Mouse (Mus musculus) erythroblast, embryonic 14.5 days (primary cell): ENCODE results near the gene Tmppe. TPM values are rescaled to one million over a fixed set of nuclear protein-coding genes. Genes with fewer than 3 reads are reported as not detected.
A peak's percentile ranks its signal among the peaks of the same experiment; 100 is the strongest.
"Not testable (repeated sequence)": the region's sequence is repeated elsewhere in the genome, so short reads cannot be mapped to it uniquely, and the experiment has no call there.

Source experiments
- H3K27me3 ChIP-seq: 2 replicates; pipeline ENCODE4 v1.6.1; 2012; ENCODE audit warnings: inconsistent platforms; ENCODE audit not compliant: control insufficient read depth
- H3K36me3 ChIP-seq: 2 replicates; pipeline ENCODE4 v1.6.1; 2012; ENCODE audit warnings: mild to moderate bottlenecking, inconsistent platforms; ENCODE audit not compliant: control insufficient read depth
- H3K4me1 ChIP-seq: 2 replicates; pipeline ENCODE4 v1.6.1; 2012; ENCODE audit warnings: inconsistent platforms; ENCODE audit not compliant: control insufficient read depth
- H3K4me3 ChIP-seq: replicated peaks from 2 replicates; pipeline ENCODE3; 2012; ENCODE audit warnings: moderate library complexity, mild to moderate bottlenecking, inconsistent platforms
- H3K9me3 ChIP-seq: 2 replicates; pipeline ENCODE4 v1.6.1; 2012; ENCODE audit warnings: low read length, inconsistent platforms, mixed read lengths; ENCODE audit not compliant: control insufficient read depth
- GATA1 ChIP-seq: IDR thresholded peaks from 2 replicates; pipeline ENCODE4 v1.6.1; 2012; ENCODE audit warnings: low read length, inconsistent platforms, mixed read lengths
- TAL1 ChIP-seq: IDR thresholded peaks from 3 replicates; pipeline ENCODE4 v1.6.1; 2012; ENCODE audit warnings: low read length, inconsistent platforms, mixed read lengths
- polyA plus RNA-seq: library from polyadenylated mRNA; stranded (reverse); fragments of >175 nt; gene quantifications from 2 replicates; pipeline ENCODE4 v1.2.3, GENCODE M21; 2012

The Tmppe gene
- polyA plus RNA-seq, result 0.02 TPM in 1 of 2 replicates, not detected in the other

GRCm38 (mm10) chr9:114400949-114401684 lies at the start of gene Tmppe, which contains the start of gene Glb1:
Gene Tmppe, plus strand, starts transcription at chr9:114401105.
Gene Glb1, plus strand, starts transcription at chr9:114401076.
- Histone ChIP-seq H3K9me3 (peaks cover 20% of the 10 kb centered on the region), H3K4me3 (peak within 1 kb of the TSS; percentile 82), H3K36me3 (peaks cover 21% of the 10 kb centered on the region), H3K27me3 (no peaks in the 10 kb centered on the region), H3K4me1 (peaks cover 28% of the 10 kb centered on the region)
- no peak for TF ChIP-seq TAL1
- no peak for TF ChIP-seq GATA1

GRCm38 (mm10) chr9:114367783-114368470 lies 33.0 kb upstream of the Tmppe start:
- Histone ChIP-seq H3K36me3 (no peaks in the 10 kb centered on the region), H3K27me3 (peaks cover 12% of the 10 kb centered on the region), H3K4me1 (peaks cover 9% of the 10 kb centered on the region; the same call in 1 of the 2 replicates), H3K4me3 (peak overlapping the region; percentile 51), H3K9me3 (no peaks in the 10 kb centered on the region)
- no peak for TF ChIP-seq GATA1
- TF ChIP-seq TAL1, result no peak

DNA sequence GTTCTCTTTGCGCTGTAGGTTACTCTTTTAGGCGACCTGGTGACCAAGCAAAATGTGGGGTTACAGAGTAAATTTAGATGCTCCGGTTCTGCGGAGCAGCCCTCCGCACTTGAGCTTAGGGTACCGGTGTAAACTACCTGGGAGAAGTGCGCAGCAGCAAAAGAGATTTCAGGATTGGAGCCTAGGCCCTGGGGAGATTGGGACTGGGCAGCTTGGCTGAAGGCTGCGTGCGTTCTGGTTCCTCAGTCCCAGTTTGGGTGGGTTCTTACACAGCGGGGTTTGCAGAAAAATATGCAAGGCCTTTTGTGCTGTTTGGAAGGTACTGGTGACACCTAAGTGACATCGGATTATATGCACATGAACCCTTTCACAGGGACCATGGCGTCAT lies 32.4 kb upstream of the Tmppe start:
- Histone ChIP-seq H3K4me3 (peak overlapping the region; percentile 51), H3K27me3 (peaks cover 12% of the 10 kb centered on the region), H3K4me1 (peaks cover 9% of the 10 kb centered on the region; the same call in 1 of the 2 replicates), H3K9me3 (no peaks in the 10 kb centered on the region), H3K36me3 (no peaks in the 10 kb centered on the region)
- TF ChIP-seq TAL1, result no peak
- no peak for TF ChIP-seq GATA1

- peaks cover 12% of the 10 kb centered on the region for H3K27me3 ChIP-seq
- not testable (repeated sequence) for H3K4me3 ChIP-seq, H3K4me1 ChIP-seq, H3K36me3 ChIP-seq, H3K9me3 ChIP-seq
These were observed 31.5 kb upstream of the Tmppe start for GRCm38 (mm10) chr9:114369389-114369788.

GRCm38 (mm10) chr9:114371717-114372116 lies 29.2 kb upstream of the Tmppe start:
- not testable (repeated sequence) for H3K4me3 ChIP-seq, H3K4me1 ChIP-seq, H3K9me3 ChIP-seq, H3K36me3 ChIP-seq
- peaks cover 12% of the 10 kb centered on the region for H3K27me3 ChIP-seq

GRCm38 (mm10) chr9:114375276-114375962 lies 25.5 kb upstream of the Tmppe start:
- H3K4me1 ChIP-seq, result no peaks in the 10 kb centered on the region
- no peak for TF ChIP-seq GATA1
- no peak for TF ChIP-seq TAL1
- no peaks in the 10 kb centered on the region for H3K27me3 ChIP-seq
- peaks cover 8% of the 10 kb centered on the region for H3K36me3 ChIP-seq
- H3K4me3 ChIP-seq, result no peak overlapping the region
- H3K9me3 ChIP-seq, result no peaks in the 10 kb centered on the region

GRCm38 (mm10) chr9:114377168-114377567 lies 23.7 kb upstream of the Tmppe start:
- Histone ChIP-seq H3K9me3 (no peaks in the 10 kb centered on the region), H3K27me3 (no peaks in the 10 kb centered on the region), H3K4me3 (no peak overlapping the region), H3K4me1 (no peaks in the 10 kb centered on the region), H3K36me3 (peaks cover 8% of the 10 kb centered on the region)
- no peak for TF ChIP-seq GATA1

- peaks cover 10% of the 10 kb centered on the region for H3K36me3 ChIP-seq
- TF ChIP-seq TAL1 (no peak), GATA1 (no peak)
These were observed 21.0 kb upstream of the Tmppe start for GRCm38 (mm10) chr9:114379871-114380270.

More at GRCm38 (mm10) chr9:114379871-114380270, 21.0 kb upstream of the Tmppe start:
- Histone ChIP-seq H3K4me3 (no peak overlapping the region), H3K4me1 (no peaks in the 10 kb centered on the region), H3K27me3 (no peaks in the 10 kb centered on the region), H3K9me3 (no peaks in the 10 kb centered on the region)
